Mouse (Mus musculus) brain, embryonic 18.5 days (tissue): ENCODE results near the gene Nrap.
"Not testable (repeated sequence)": the region's sequence is repeated elsewhere in the genome, so short reads cannot be mapped to it uniquely, and the experiment has no call there.

Experiments
- DNase-seq: peaks from one replicate; pipeline ENCODE4 v3.0.0-alpha.2; 2012; ENCODE audit warnings: low read depth, low spot score

Nrap gene

DNA sequence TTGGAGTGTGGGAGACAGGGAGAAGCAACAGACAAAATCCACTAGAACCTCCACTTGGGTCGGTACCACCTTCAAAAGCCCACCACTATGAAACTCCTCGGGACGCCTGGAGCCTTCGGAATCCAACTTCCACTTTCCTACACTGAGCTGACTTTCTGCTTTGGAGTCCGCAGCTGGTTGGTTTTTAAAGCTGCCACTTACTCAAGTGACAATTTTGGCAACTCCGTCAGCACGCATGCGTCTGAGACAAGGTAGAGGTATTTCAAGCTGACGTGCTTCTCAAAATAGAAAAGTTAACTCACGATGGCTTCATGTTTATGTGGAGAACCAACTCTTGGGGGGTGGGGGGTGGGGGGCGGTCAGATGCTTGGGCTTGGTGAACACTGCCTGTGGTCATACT is at the start of gene Nrap:
Nrap (minus strand) TSS at position 159 of the 400 bp plus-strand sequence.
- no peak for DNase-seq

DNA sequence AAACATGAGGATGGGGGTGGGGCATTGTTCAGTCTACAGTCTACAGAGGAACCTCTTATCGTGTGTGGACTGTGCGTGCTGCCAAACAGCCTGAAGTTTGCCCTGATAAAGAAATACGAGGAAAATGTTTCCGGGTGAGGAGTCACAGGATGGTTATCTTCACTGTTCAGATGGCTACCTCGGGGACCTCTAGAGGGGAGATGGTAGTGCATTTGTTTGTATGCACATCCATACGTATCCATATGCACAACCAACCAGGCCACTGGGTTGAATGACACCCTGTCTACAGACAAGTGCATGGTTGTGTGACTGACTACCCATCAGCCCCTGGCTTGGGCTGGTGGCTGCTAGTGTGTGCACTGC is 49.2 kb upstream of the Nrap start:
- DNase-seq = no peak

DNA sequence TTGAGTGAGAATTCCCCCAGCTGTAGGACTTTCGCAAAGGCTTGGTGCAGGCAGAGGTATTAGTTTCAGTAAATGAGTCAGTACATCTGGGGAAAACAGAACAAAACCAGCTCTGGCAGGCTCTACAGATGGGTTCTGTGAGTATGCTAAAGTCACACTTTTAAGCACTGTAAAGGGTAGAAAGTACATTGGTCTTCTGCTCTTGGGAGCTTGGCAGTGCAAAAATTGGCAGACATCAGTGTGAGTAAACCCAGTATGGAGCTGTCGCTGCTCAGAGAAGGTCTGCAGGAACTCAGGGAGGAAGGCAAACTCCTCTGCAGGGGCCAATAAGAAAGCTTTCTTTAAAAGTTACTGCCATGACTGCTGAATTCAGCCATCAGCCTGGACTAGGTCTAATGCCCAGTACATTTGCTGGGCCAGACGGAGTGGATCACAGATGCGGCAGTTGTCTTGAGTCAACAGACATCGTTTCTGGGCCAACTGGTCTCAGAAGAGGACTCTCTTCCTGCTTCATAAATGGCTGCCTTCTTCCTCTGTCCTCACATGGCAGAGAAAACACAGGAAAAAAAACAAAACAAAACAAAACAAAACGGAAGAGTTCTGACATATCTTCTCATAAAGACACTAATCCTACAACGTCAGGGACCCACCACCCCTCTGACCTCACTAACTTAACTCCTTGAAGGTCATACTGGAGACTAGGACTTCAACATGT is 48.7 kb upstream of the Nrap start:
- DNase-seq = no peak

DNA sequence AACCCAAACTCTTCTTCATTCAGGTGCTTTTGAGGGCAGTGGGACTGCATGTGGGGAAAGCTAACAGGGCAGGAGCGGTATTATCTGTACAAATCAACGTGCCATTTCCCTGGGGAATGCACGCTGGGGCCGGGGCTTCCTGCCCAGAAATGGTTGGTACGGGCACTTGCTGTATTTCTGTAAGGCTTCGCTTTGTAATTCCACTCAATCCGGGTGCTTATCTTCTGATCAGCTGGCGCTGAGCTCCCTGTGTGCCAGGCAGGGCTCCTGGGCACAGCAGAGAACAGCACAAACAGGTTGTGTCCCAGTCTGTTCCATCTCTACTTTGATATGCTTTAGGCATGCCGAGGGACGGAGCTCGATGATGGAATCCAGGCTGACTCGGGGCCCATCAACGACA is 46.5 kb upstream of the Nrap start:
- DNase-seq = no peak

DNA sequence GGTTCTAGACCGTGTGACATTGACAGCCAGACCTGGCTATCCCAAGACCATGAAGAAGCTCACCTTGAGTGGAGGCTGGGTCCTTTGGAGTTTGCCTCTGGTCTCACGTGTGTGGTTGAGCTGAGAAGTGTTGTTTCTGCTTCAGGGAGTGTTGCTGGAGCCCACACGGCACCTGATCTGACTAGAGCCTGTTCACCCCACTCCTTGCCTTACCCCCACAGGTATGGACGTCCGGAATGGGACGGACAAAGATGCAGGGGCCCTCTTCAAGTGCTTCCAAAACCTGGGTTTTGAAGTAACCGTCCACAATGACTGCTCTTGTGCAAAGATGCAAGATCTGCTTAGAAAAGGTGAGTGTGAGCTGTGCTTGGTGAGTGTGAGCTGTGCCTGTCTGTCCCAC is 43.7 kb upstream of the Nrap start:
- no peak for DNase-seq

DNA sequence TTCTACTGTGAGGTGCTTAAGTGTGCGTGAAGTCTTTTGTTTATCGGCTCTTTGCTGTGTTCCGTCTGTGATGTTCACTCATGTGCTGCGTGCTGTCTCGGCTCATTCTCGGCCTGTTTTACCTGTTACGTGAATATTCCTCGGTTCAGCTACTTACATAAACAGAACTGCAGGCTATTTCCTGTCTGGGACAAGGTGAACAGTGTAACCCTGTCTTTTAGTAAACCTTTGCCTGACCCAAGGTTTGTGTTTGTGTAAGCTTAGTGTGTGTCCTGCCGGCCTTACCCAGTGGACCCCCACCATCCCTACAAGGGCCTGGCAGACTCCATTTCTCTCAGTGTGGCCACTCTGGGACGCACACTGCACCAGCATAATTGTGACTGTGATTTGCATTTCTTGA is 42.9 kb upstream of the Nrap start:
- DNase-seq = no peak

DNA sequence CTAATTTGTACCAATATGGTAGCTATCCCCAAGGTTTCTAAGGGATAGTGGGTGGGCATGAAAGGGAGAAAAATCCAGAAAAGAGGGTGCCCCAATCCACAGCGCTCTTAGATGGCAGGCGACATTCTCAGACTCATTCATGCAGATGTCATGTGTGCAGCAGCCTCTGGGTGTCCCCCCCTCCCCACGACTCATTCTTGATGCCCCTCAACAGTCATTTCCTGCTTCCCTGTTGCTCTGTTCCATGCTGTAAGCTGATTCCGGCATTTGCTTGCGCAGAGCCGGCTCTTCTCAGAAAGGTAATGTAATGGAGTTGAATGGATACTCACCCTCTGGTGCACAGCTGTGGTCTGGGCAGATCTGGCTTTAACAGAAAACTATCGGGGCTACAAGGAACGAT is 40.5 kb upstream of the Nrap start:
- DNase-seq = no peak

DNA sequence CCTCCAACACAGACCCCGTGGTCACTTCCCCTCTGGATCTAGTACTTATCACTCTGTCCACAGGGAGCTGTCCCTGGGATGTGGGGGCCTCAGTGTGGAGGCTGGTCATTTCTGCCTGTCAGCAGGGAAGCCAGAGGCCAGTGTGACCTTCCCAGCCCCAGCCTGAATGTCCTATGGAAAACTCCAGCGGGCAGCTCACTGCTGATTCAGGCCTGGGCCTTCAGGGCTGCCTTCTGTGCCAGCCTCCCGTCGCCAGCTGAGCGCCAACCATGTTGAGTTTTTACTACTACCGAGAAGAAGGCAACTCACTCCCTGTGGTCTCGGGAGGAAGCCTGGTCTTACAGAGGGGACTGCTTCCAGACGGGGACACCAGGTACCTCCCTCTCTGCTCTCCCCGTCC is 35.7 kb upstream of the Nrap start:
- DNase-seq = no peak

DNA sequence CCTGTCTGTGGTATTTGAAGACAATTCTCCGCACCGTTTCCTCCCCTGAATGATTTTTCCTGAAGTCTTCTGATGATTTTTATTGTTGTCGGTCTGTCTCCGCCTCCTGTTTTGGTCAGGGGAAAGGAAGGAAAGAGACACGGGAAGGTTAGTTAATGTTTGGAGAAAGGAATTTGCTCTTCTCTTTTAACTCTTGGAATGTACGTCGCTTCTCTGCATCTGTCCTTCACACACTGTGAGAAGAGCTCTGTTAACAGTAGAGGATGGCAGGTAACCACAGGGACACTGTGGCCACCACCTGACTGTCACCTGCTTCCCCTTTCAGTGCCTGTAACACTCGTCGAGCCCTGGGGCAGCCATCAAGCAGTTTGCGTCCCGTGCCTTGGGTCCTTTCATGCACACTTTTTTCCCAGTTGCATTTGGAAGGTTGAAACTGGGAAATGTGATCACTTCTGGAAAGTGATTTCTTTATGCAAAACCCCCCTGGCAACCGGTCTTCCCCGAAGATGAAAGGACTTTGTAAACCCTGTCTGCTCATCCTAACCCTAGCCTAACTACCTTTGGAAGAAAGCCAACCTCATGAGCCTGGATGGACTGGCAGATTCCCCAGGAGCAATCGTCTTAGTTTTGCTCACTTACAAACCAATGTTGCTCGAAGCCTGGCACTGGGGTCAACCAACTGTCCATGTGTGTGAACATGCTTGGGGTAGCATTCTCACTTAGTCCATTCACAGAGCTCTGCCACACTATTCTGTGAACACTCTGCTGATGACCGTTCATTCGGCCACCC is 35.0 kb upstream of the Nrap start:
- no peak for DNase-seq

DNA sequence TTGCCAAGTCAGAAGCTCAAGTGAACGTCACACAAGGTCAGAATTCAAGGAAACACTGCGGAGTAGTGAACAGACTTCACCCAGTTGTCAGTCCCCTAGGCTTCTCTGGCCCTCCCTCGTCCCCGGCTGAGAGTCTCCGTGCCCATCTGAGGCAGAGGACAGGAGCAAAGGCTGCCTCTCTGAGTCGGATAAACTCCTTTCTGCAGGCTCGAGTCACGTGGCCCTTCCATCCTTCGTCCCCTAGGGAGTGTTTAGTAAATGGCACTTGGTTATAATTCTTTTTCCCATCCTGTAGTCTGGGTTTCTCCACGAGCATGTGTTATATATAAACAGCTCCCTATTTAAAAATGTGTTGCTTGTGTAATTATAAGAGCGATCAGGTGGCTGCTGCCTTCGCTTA is 33.5 kb upstream of the Nrap start:
- DNase-seq = no peak

DNA sequence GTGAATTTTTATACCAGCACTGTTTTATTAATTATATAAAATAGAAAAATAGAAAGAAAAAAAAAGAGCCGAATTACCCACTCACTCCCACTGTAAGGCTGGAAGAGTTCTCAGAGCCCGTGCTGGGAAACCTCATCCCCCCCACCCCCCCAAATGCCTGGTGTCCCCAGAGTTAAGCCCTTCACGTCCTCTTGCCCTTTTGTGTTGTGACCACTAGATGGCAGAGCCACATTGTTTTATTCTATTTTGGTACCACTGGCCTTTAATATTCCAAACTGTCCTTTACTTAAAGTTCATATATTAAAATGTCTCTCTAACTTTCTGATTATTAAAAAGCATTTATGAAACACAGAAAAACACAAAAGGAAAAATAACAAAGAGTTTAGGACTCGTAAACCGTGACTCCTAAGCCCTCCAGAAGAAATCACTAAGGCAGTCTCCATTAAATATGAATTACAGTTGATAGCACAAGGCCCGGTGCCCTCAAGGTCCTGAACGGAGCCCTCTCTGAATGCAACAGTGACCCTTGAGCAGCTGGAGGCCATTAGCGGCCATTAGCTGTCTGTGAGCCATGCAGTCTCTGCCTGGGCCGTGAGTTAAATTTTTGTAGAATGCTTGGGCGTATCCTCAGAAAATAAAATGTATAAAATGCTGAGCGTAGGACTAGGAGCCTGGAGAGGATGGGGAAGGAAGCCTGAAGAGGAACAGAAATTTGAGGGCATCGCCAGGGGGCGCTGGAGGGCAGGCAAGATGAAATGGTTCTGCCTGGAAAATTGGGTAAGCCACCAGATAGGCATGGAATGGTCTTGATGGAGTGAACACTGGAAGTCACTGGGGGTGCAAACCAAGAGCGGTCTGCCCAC is 32.9 kb upstream of the Nrap start:
- DNase-seq = peak; percentile 52

DNA sequence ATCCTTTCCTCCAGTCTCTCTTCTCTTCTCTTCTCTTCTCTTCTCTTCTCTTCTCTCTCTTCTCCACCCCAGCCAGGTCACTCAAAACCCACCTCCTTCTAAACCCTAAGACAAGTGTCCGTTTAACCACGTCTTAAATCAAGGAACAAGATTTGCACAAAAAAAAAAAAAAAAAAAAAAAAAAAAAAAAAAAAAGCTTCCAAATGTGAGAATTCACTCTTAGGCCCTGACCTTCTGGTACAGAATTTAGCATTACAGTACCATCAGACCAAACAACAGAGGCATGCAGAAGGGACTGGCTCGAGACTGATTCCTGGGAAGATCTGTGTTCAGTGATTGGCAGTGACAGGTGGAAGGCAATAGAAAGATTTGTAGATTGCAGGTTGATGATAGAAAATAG is 30.5 kb upstream of the Nrap start:
- no peak for DNase-seq

DNA sequence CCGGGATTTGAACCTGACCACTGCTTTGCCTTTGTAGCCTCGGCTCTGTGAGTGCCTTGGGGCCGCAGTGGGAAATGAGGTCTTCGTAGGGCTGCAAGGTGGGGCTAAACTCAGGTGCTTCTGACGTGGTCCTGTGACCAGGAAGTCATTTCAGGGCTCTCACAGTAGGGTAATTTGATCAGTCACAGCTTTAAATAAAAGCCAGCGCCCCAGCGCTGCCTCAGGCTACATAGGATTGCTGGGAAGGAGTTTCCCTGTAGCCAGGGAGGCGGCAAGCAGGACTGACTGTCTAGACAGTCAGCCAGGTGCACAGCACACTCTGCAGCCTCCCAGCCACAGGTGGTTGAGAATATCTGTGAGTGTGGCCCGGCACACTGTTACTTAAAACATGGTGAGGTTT is 29.6 kb upstream of the Nrap start:
- no peak for DNase-seq

DNA sequence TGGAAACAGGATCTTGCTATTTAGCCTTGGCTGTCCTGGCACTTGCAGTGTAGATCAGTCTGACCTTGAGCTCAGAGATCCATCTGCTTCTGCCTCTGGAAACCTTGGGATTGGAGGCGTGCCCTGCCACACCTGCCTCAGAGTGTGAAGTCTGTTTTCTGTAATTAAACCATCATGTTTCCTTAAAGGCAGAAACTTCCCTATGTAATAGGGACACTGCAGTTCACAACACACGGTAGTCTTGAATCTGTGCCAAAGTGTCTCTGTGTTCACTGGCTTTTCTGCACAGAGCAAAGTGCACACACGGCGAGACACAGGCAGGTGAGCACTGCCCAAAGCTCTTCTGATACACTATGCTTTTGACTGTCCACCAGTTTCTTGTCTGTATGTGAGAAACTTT is 28.6 kb upstream of the Nrap start:
- DNase-seq = no peak

DNA sequence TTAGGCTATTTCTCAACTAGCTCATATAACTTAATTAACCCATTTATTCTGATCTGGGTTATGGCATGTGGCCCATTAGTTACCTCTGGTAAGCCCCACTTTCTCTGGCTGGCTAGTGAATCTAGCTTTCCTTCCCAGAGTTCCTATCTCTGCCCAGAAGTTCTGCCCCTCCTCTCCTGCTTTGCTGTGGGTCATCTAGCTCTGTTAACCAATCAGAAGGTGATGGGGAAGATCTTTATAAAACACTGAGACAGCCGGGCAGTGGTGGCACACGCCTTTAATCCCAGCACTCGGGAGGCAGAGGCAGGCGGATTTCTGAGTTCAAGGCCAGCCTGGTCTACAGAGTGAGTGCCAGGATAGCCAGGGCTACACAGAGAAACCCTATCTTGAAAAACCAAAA is 20.0 kb upstream of the Nrap start:
- not testable (repeated sequence) for DNase-seq

DNA sequence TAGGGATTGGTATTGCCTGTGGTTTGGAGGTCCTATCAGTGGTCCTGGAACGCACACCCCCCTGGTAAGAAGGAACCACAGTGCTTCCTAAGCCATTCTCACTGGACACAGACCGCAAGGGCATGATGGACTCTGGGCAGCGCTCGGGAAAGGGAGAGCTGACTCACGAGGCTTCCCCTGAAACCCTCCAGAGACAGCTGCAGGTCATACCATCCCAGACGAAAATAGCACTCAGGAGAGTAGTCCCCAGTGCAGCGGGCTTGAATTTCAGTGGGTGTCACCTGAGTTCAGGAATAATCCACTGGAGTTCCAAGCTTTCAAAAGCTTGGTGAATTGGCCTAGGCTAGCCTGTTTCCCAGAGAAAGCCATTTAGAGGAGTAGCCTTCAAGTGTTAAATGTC is 16.7 kb upstream of the Nrap start:
- no peak for DNase-seq

DNA sequence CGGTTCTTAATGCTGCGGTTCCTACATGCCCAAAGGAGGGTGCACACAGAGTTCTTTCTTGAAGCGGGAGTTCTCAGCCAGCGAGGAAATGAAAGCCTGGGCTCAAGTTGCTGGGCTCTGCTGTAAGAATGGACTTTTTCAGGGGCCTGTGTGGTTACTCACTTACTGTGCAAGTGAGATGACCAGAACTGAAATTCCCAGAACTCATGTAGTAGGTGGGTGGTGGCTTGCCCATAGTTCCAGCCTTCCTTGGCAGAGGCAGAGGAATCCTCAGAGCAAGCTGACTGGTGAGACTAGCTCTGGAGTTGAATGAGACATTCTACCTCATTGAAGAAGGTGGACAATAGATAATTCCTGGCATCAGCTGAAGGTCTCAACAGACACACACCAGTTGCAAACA is 16.0 kb upstream of the Nrap start:
- DNase-seq = no peak

DNA sequence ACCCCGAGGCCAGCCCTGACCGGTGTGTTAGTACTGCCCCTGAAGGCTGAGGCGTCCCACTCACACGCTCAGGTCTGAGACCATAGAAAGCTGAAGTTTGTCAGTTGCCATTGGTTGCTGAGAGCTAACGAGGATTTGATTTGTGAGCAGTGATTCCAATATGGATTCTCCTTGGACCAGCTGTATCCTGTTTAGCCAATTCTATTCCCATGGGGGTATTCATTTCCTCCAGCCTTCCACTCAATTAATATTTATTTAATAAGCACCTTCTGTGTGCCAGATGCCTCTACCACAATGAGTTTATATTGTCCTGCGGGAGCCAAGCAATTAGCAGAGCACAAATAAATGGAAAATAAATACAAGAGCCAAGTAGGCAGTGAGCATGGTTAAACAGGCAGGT is 12.0 kb upstream of the Nrap start:
- no peak for DNase-seq

DNA sequence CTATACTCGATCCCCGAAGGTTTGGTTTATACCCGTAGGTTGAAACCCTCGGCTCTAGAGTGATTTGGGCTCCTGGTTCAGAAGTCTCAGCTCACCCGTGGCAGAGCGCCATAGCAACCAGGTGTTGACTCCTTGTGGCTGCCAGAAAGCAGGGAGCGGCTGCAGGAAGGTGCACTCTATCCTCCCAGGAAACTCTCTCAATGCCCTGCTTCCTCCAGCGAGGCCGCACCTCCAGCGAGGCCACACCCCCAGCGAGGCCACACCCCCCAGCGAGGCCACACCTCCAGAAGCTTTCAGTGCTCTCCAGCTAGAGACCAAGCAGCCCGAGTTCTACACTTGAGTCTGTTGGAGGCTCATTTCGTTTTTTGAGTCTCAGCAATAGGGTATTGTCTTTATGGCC is 10.4 kb upstream of the Nrap start:
- no peak for DNase-seq

DNA sequence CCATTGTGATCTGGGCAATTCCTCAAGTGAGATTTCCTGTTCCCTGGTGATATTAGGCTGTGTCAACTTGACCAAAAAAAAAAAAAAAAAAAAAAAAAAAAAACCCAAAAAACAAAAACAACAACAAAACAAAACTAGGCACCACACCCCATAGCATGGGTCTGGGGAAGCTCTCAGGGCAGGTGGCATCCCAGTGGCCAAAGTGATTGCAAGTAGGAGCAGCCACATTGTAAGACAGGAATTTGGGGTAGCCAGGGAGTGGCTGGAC is 8.6 kb upstream of the Nrap start:
- no peak for DNase-seq

DNA sequence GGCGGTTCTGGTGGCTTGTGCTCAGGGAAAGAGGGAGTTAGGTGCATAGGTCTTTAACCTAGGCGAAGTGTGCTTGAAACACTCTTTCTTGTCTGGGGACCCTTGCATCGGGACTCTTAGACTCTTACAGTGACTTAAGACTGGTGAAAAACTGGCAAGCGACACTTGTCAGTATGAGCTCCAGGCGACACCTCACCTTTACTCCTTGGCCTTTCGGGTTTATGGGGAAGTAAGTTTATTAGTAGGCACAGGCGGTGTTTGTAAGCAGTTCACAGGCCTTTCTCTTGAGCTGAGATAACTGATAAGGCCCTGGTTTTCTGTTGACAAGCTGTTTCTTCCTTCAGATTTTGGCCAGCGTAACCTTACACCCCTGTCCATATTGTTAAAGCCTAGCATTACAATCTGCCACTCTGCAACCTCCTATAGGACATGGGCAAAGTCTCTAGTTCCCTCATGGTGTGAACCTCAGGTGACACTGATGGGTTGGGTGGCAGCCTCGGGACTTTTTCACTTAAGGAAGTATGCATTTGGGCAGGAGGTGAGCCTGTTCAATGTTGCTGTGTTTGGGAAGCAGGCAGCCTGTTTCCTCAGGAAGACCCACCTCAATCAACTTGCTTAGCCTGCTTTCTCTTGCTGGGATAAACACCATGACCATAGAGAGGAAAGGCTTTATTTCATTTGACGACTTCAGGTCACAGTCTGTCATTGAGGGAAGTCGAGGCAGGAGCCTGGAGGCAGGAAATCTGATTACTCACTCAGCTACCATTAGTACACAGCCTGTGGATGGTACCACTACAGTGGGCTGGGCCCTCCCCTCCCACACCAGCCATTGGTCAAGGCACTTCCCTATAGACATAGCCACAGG is 8.1 kb upstream of the Nrap start:
- no peak for DNase-seq
